Mouse (Mus musculus) forebrain, embryonic 16.5 days (tissue): ENCODE data around the gene Cd68. TPM values are rescaled to one million over a fixed set of nuclear protein-coding genes. Genes with fewer than 3 reads are reported as not detected.
A peak's percentile ranks its signal among the peaks of the same experiment; 100 is the strongest.

Source experiments
- ATAC-seq: fragments of 200-750 bp; cut with Nextera tagmentation; 2 replicates; pipeline ENCODE4 v1.8.0; 2017; ENCODE audit warnings: mild to moderate bottlenecking, moderate library complexity
- H3K27ac ChIP-seq: fragments of 300-500 bp; sonication (generic); 2 replicates; pipeline ENCODE4 v1.5.1; 2014; ENCODE audit warnings: low read length, control low read depth
- H3K27me3 ChIP-seq: fragments of 300-500 bp; sonication (generic); replicated peaks from 2 replicates; pipeline ENCODE4 v1.6.1; 2014; ENCODE audit warnings: low read length; ENCODE audit not compliant: control insufficient read depth, insufficient read depth
- H3K36me3 ChIP-seq: fragments of 300-500 bp; sonication (generic); 2 replicates; pipeline ENCODE4 v1.6.1; 2014; ENCODE audit not compliant: control insufficient read depth, insufficient read depth
- H3K4me1 ChIP-seq: fragments of 300-500 bp; sonication (generic); replicated peaks from 2 replicates; pipeline ENCODE4 v1.6.1; 2014; ENCODE audit warnings: low read length; ENCODE audit not compliant: control insufficient read depth, insufficient read depth
- H3K4me2 ChIP-seq: fragments of 300-500 bp; sonication (generic); 2 replicates; pipeline ENCODE4 v1.6.1; 2014; ENCODE audit warnings: mild to moderate bottlenecking, low read length, control low read depth
- H3K4me3 ChIP-seq: fragments of 300-500 bp; sonication (generic); replicated peaks from 2 replicates; pipeline ENCODE4 v1.5.1; 2014; ENCODE audit warnings: mild to moderate bottlenecking, low read length, control low read depth
- H3K9ac ChIP-seq: fragments of 300-500 bp; sonication (generic); replicated peaks from 2 replicates; pipeline ENCODE4 v1.6.1; 2014; ENCODE audit warnings: low read depth, low read length, control low read depth
- H3K9me3 ChIP-seq: fragments of 300-500 bp; sonication (generic); 2 replicates; pipeline ENCODE4 v1.6.1; 2016; ENCODE audit warnings: low read length; ENCODE audit not compliant: control insufficient read depth
- WGBS: fragments of 180-500 bp; shearing (Covaris S2); extraction: QIAGEN DNeasy Blood & Tissue Kit; methylation state at CpG from one replicate; pipeline ENCODE4 v1.1.7; 2014; 5-methylcytosine and 5-hydroxymethylcytosine counted together
- polyA plus RNA-seq: library from polyadenylated mRNA; unstranded; fragments of >200 nt; fragmentation: Nextera tagmentation; extraction: Ambion mirVana; gene quantifications from 2 replicates; pipeline ENCODE4 v1.2.1, GENCODE M21; 2015

The Cd68 gene
- polyA plus RNA-seq, 1 experiment from 2014 or later = 7.8 TPM

DNA sequence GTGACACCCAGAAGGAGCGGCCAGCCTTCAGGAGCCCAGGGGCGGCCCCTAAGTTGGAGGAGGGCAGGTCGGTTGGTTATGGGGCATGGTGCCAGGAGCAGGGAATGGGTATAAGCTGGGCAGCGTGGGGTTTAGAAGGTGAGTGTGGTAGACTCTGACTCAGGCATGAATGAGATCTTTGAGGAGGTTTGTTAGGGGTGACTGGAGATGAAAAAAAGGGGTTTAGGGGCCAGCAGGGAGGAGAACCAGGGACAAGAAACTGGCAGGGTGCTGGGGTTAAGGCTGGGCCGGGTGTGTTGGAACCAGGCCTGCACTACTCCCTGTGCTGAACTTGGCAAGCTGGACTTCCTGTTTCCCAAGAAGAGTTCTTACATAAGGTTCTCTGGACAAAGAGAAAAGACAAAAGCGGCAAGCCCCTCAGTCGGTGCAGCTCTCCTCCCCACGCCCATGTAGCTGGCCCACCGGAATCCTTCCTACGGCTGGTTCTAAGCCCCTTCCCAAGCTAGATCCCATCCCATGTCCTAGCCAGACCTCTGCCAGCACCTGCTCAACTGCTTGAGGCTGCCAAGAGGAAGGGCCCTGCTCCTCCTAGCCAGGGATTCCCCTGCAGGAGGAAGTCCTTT is 19.7 kb upstream of the Cd68 start, which contains the start of gene Tnfsf13:
Tnfsf13 (minus strand) TSS at position 259 of the 623 bp plus-strand sequence.
- H3K27me3 ChIP-seq = no peaks in the 10 kb centered on the region
- ATAC-seq = no peak
- H3K4me2 ChIP-seq = no peak within 1 kb of the TSS
- peaks cover 31% of the 10 kb centered on the region for H3K4me1 ChIP-seq
- H3K27ac ChIP-seq = peak within 1 kb of the TSS; percentile 65
- 43% methylated on average over 10 of the region's 10 CpGs for WGBS
- no peaks in the 10 kb centered on the region for H3K36me3 ChIP-seq
- H3K9me3 ChIP-seq = no peaks in the 10 kb centered on the region
- no peak within 1 kb of the TSS for H3K4me3 ChIP-seq
- H3K9ac ChIP-seq = 0 out of 2 replicates have a peak within 1 kb of the TSS, but pooled peaks have one; percentile 29

DNA sequence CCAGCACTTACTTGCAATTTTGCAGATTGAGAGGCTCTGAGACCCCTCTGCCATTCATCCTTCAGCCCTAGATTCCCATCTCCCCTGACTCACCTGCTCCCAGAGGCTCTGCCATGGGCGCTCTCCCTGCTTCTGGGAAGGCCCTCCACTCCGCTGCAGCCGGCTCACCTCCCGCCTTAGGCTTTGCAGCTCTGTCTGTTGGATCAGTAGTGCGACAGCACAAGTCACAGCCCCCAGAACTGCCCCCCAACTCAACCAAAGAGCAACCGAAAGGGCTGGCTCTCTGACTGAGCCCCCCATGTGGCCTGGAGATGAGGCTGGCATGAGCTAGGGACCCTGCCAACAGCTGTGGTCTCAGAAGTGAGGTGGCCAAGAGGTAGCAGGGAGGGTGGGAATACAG is 19.0 kb upstream of the Cd68 start:
- no peak overlapping the region for H3K9ac ChIP-seq
- no peak overlapping the region; the same call in 1 of the 2 replicates for H3K27ac ChIP-seq
- peaks cover 38% of the 10 kb centered on the region for H3K4me1 ChIP-seq
- no peak for ATAC-seq
- H3K9me3 ChIP-seq = no peaks in the 10 kb centered on the region
- 76% methylated on average over 6 of the region's 6 CpGs for WGBS
- no peak overlapping the region for H3K4me2 ChIP-seq
- H3K27me3 ChIP-seq = no peaks in the 10 kb centered on the region
- H3K4me3 ChIP-seq = no peak overlapping the region
- H3K36me3 ChIP-seq = no peaks in the 10 kb centered on the region

DNA sequence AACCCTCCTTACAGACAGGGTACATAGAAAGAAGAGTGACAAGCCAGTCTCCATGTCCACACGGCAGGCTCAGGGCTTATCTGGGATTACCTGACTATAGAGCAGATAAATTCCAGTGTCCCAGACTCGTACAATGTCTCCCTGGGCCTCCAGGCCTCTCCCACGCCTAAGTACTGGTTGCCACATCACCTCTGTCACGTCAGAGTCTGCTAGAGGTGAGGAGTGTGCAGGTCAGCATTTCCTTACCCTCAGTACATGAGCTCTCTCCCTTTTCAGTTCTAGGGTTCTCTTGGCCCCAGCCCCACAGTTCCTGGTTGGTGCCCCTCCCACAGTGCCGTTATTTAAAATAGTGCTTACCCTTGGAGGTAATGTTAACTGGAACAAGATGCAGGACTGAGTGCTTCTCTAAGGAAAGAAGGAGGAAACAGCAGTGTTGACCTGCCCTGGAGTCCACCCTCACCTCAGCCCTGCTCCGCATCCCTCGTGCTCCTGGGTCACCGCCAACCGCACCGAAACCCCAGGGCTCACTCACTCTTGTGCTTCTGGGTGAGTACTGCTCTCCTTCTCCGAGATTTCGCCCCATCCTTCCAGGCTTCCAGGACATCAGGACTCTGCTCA is 18.3 kb upstream of the Cd68 start:
- 83% methylated on average over 12 of the region's 12 CpGs for WGBS
- no peak for ATAC-seq

DNA sequence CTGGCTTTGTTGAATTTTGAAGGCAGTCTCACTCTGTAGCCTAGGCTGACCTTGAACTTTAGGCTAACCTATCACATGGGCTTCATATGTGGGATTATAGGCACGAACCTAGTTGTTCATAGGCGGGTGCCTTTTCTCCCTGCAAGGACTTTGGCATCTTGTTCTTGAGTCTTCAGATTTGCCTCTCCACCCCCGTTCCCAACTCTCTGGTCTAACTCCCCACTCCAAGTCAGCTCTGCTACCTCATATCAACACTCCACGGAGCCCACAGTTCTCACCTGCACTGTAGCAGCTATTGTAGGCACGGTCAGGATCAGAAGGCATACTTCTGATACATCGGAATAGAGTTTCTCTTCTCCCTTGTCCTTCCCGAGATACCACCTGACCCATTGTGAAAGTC is 17.6 kb upstream of the Cd68 start:
- peaks cover 45% of the 10 kb centered on the region for H3K4me1 ChIP-seq
- no peaks in the 10 kb centered on the region for H3K27me3 ChIP-seq
- no peak overlapping the region for H3K4me3 ChIP-seq
- H3K9ac ChIP-seq = peak overlapping the region; percentile 43; the same call in 1 of the 2 replicates
- 81% methylated on average over 7 of the region's 7 CpGs for WGBS
- peak overlapping the region; percentile 98 for H3K4me2 ChIP-seq
- H3K27ac ChIP-seq = peak overlapping the region; percentile 97; the same call in 1 of the 2 replicates
- H3K36me3 ChIP-seq = peaks cover 2% of the 10 kb centered on the region; the same call in 1 of the 2 replicates
- no peak for ATAC-seq
- no peaks in the 10 kb centered on the region for H3K9me3 ChIP-seq

More for the DNA sequence above, 18.3 kb upstream of the Cd68 start:
- H3K36me3 ChIP-seq = 0 out of 2 replicates have a peak, but pooled peaks cover 2% of the 10 kb centered on the region
- no peak overlapping the region for H3K9ac ChIP-seq
- H3K27ac ChIP-seq = no peak overlapping the region
- peaks cover 44% of the 10 kb centered on the region for H3K4me1 ChIP-seq
- no peak overlapping the region for H3K4me3 ChIP-seq
- no peaks in the 10 kb centered on the region for H3K27me3 ChIP-seq
- H3K9me3 ChIP-seq = no peaks in the 10 kb centered on the region
- no peak overlapping the region for H3K4me2 ChIP-seq

DNA sequence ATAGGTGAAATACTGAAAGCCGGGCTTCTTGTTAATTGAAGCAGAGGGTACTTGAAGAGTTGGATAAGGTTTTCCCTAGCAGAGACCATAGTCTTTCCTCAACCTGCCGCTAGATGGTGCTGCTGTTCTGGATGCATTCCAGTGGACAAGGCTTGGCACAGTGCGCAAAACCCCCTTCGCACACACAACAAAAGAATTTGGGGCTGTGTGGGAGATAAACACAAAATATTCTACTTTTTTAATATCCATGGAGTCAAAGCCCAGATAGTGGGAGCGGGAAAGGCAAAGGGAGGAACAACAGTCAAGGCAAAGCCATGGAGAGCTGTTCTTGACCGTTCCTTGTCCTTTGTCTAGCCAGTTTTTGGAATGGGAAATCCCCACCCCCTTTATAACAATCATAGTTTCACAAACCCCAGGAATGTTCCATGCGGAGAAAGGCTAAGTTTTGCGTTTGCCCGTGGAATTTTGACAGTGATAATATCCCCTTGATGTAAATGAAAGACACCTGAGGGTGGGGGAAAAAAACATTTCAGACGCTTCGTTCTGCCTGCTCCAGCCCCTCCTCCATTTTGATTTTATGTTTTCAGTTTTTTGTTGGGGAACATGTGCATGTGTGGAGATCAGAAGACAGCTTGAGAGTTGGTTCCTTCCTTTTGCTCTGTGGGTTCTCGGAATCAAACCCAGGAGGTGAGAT is 17.0 kb upstream of the Cd68 start:
- Histone ChIP-seq H3K27me3 (no peaks in the 10 kb centered on the region), H3K9ac (peak overlapping the region; percentile 43), H3K4me1 (peaks cover 45% of the 10 kb centered on the region), H3K27ac (peak overlapping the region; percentile 97), H3K4me3 (peak overlapping the region; percentile 88), H3K9me3 (no peaks in the 10 kb centered on the region), H3K4me2 (peak overlapping the region; percentile 98), H3K36me3 (peaks cover 7% of the 10 kb centered on the region; the same call in 1 of the 2 replicates)
- WGBS = 12% methylated on average over 12 of the region's 12 CpGs
- 0 out of 2 replicates have a peak, but pooled peaks have one; percentile 29 for ATAC-seq

DNA sequence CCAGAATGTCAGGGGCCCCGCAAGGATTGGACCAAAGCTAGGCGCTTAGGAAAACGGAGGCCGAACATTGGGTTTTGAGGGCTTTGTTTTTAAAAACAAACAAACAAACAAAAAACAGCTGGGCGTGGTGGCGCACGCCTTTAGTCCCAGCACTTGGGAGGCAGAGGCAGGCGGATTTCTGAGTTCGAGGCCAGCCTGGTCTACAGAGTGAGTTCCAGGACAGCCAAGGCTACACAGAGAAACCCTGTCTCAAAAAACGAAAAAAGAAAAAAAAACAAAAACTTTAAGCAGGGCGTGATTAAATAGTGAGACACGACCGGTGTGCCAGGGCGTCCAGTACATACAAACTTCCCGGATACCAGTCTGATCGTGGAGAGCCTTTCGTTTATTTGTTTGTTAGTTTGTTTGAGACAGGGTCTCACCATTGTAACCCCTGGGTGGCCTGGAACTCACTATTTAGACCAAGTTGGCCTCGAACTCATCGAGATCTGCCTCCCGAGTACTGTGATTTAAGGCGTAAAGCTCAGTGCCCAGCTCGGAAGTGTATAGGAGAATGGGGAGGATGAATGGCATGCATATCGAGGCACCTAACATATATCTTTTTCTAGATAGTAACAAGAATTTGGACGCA is 16.4 kb upstream of the Cd68 start:
- Histone ChIP-seq H3K27ac (peak overlapping the region; percentile 97), H3K27me3 (no peaks in the 10 kb centered on the region), H3K4me2 (peak overlapping the region; percentile 98), H3K9ac (peak overlapping the region; percentile 88), H3K4me3 (peak overlapping the region; percentile 88), H3K9me3 (no peaks in the 10 kb centered on the region), H3K4me1 (peaks cover 45% of the 10 kb centered on the region), H3K36me3 (peaks cover 7% of the 10 kb centered on the region; the same call in 1 of the 2 replicates)
- WGBS = 21% methylated on average over 24 of the region's 24 CpGs
- ATAC-seq = peak; percentile 8; the same call in 1 of the 2 replicates

DNA sequence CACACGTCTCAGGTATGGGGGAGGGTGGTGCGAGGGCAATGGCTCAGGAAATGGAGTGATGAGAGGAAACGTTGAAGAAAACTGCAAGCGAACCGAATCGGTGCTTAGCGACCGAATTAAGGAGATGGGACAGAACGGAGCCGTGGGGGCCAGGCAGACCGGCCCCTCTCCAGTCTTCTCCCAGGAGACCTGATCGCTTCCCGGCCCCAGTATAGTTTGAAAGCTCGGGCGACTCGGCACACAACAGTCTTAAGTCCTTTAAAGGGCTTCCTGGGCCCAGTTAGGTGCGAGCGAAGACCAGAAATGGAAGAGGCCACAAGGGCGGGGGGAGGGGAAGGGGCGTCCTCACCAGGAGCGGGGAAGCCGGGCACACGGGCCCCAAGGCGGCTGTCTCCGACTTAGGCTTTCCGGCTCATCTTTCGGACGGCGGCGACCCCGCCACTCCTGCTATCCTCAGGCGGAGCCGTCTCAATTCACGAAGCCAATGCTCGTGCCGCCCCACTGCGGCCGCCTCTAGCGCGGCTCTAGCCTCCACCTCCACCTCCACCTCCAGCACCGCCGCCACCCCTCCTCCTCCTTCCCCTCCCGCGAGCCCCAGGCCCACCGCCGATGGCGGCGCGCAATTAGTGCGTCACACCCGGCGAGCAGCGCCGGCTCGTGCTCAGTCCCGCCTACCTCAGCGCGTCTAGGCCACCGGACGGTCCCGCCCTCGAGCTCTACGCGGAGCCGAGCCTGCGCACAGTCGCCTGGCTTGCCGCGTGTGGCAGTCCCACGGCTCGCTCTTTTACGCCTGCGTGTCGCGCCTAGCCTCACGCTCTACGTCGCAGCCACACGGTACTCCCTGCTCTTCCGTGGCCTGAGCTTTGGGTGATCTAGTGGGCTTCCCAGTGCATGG is 15.6 kb upstream of the Cd68 start, which contains the start of gene Senp3:
Senp3 (minus strand) TSS at position 771 of the 895 bp plus-strand sequence.
- Histone ChIP-seq H3K4me1 (peaks cover 45% of the 10 kb centered on the region), H3K27me3 (no peaks in the 10 kb centered on the region), H3K27ac (peak within 1 kb of the TSS; percentile 97), H3K36me3 (peaks cover 9% of the 10 kb centered on the region; the same call in 1 of the 2 replicates), H3K4me3 (peak within 1 kb of the TSS; percentile 88), H3K9me3 (no peaks in the 10 kb centered on the region), H3K4me2 (peak within 1 kb of the TSS; percentile 98), H3K9ac (peak within 1 kb of the TSS; percentile 88)
- WGBS = under 1% methylated on average over 75 of the region's 80 CpGs
- peak; percentile 98 for ATAC-seq

DNA sequence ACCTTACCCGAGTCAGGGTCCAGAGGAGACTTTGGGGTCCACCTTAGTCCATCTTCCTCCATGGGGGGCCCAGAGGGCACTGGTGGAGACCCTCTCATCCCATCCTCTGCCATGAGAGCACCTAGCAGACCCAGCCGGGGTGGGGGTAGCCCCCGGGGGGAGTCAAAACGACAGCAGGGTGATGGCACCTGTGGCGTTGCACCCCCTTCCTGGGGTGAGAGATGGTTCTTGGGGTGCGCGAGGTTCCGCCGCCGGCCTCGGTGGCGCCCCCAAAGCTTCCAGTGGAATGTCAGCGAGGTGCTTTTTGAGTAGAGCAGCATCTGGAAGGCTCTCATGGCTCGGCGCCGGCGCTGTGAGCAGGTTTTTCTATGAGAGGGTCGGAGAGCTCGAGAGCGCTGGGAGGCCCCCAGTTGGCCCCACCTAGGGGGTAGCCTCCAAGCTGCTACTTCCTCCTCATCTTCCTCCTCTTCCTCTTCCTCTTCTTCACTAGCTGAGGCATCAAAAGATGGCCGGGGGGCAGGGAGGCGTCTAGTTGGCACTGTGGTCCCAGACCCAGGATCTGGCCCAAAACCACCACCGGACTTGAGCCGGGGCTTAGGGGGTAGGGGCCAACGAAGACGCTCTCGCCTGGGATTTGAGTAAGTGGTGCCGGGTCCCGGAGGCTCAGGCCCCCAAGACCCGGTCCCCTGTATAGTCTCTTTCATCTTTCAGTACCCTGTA is 14.3 kb upstream of the Cd68 start:
- Histone ChIP-seq H3K27ac (no peak overlapping the region; the same call in 1 of the 2 replicates), H3K36me3 (peaks cover 16% of the 10 kb centered on the region; the same call in 1 of the 2 replicates), H3K9ac (no peak overlapping the region), H3K4me3 (peak overlapping the region; percentile 88), H3K4me1 (peaks cover 34% of the 10 kb centered on the region), H3K27me3 (no peaks in the 10 kb centered on the region), H3K9me3 (no peaks in the 10 kb centered on the region), H3K4me2 (peak overlapping the region; percentile 98)
- no peak for ATAC-seq
- 93% methylated on average over 30 of the region's 30 CpGs for WGBS
